Mouse (Mus musculus) CH12.LX (cell line): ENCODE measurements around the gene Mrpl20. TPM values are rescaled to one million over a fixed set of nuclear protein-coding genes. Genes with fewer than 3 reads are reported as not detected.

ENCODE experiments used
- DNase-seq: peaks from one replicate; pipeline ENCODE4 v3.0.0-alpha.2; 2013; ENCODE audit errors: extremely low read depth
- H3K27ac ChIP-seq: 2 replicates; pipeline ENCODE4 v1.5.1; 2012; ENCODE audit warnings: low read depth, mild to moderate bottlenecking, control low read depth, moderate library complexity; ENCODE audit not compliant: insufficient read depth
- H3K27me3 ChIP-seq: replicated peaks from 2 replicates; pipeline ENCODE3; 2012; ENCODE audit warnings: inconsistent platforms
- H3K36me3 ChIP-seq, 2 experiments: replicated peaks in 1 of 2; 2 replicates each; pipeline versions ENCODE3 to v1.6.1; 2012; ENCODE audit warnings: inconsistent platforms in 1 of 2, low read length in 1 of 2, mild to moderate bottlenecking in 1 of 2, mixed read lengths in 1 of 2, moderate library complexity in 1 of 2; ENCODE audit not compliant: control insufficient read depth in 1 of 2, insufficient read depth in 1 of 2
- H3K4me1 ChIP-seq, 2 experiments: 2 replicates each; pipeline ENCODE4 v1.6.1; 2012; ENCODE audit warnings: inconsistent platforms in 1 of 2, moderate library complexity in 1 of 2; ENCODE audit not compliant: insufficient read depth in 2 of 2, control insufficient read depth in 1 of 2
- H3K4me2 ChIP-seq: 2 replicates; pipeline ENCODE4 v1.6.1; 2012; ENCODE audit warnings: low read depth, mild to moderate bottlenecking, control low read depth; ENCODE audit not compliant: poor library complexity, insufficient read depth, severe bottlenecking
- H3K4me3 ChIP-seq, 3 experiments: fragments of 150-350 bp in 1 of 3; sonication (generic) in 1 of 3; replicated peaks in 1 of 3; 2 replicates each; pipeline versions ENCODE3 to v1.5.1; 2011 to 2012; ENCODE audit warnings: low read depth in 2 of 3, low read length in 2 of 3, mild to moderate bottlenecking in 2 of 3, moderate library complexity in 2 of 3, control low read depth in 1 of 3, improper control_type of control experiment in 1 of 3, inconsistent platforms in 1 of 3, mixed read lengths in 1 of 3; ENCODE audit not compliant: poor library complexity in 1 of 3
- H3K79me2 ChIP-seq: replicated peaks from 2 replicates; pipeline ENCODE4 v1.6.1; 2012; ENCODE audit warnings: mild to moderate bottlenecking, moderate library complexity; ENCODE audit not compliant: control insufficient read depth, poor library complexity, insufficient read depth, severe bottlenecking; ENCODE audit errors: extremely low read depth
- H3K9ac ChIP-seq: 2 replicates; pipeline ENCODE4 v1.6.1; 2012; ENCODE audit warnings: low read depth, mild to moderate bottlenecking, control low read depth, moderate library complexity; ENCODE audit not compliant: insufficient read depth
- H3K9me3 ChIP-seq: replicated peaks from 2 replicates; pipeline ENCODE3; 2012; ENCODE audit warnings: low read length, inconsistent platforms, mixed read lengths
- BHLHE40 ChIP-seq: IDR thresholded peaks from 2 replicates; pipeline ENCODE4 v1.6.1; 2011; ENCODE audit warnings: mild to moderate bottlenecking, low read depth, low read length, improper control_type of control experiment
- CHD1 ChIP-seq: IDR thresholded peaks from 2 replicates; pipeline ENCODE4 v1.6.1; 2012; ENCODE audit warnings: low read depth, low read length, improper control_type of control experiment, inconsistent platforms
- CHD2 ChIP-seq: IDR thresholded peaks from 2 replicates; pipeline ENCODE4 v1.6.1; 2011; ENCODE audit warnings: low read length, improper control_type of control experiment
- CTCF ChIP-seq, 2 experiments: IDR thresholded peaks in 1 of 2; conservative IDR thresholded peaks in 1 of 2; 2 replicates each; pipeline ENCODE4 v1.5.1; 2011 to 2012; ENCODE audit warnings: low read depth in 2 of 2, low read length in 2 of 2, improper control_type of control experiment in 1 of 2, inconsistent platforms in 1 of 2, mild to moderate bottlenecking in 1 of 2, moderate library complexity in 1 of 2
- E2F4 ChIP-seq: IDR thresholded peaks from 2 replicates; pipeline ENCODE4 v1.6.1; 2011; ENCODE audit warnings: low read depth, low read length, improper control_type of control experiment; ENCODE audit not compliant: insufficient replicate concordance
- ELF1 ChIP-seq: IDR thresholded peaks from 2 replicates; pipeline ENCODE4 v1.6.1; 2014; ENCODE audit warnings: low read depth, mild to moderate bottlenecking, inconsistent platforms, low read length, improper control_type of control experiment
- EP300 ChIP-seq: IDR thresholded peaks from 2 replicates; pipeline ENCODE4 v1.6.1; 2011; ENCODE audit warnings: low read length, improper control_type of control experiment
- GABPA ChIP-seq: IDR thresholded peaks from 2 replicates; pipeline ENCODE4 v1.6.1; 2012; ENCODE audit warnings: low read depth, low read length, improper control_type of control experiment, inconsistent platforms; ENCODE audit not compliant: insufficient replicate concordance
- HCFC1 ChIP-seq: IDR thresholded peaks from 2 replicates; pipeline ENCODE4 v1.6.1; 2012; ENCODE audit warnings: low read depth, mild to moderate bottlenecking, inconsistent platforms, low read length, improper control_type of control experiment
- IRF4 ChIP-seq: IDR thresholded peaks from 2 replicates; pipeline ENCODE4 v1.6.1; 2014; ENCODE audit warnings: low read depth, mild to moderate bottlenecking, inconsistent platforms, low read length, improper control_type of control experiment
- JUND ChIP-seq: conservative IDR thresholded peaks from 2 replicates; pipeline ENCODE4 v1.6.1; 2011; ENCODE audit warnings: low read depth, low read length, improper control_type of control experiment
- KAT2A ChIP-seq: IDR thresholded peaks from 2 replicates; pipeline ENCODE4 v1.6.1; 2012; ENCODE audit warnings: low read length, improper control_type of control experiment, inconsistent platforms; ENCODE audit not compliant: insufficient replicate concordance
- MAX ChIP-seq: IDR thresholded peaks from 2 replicates; pipeline ENCODE4 v1.6.1; 2011; ENCODE audit warnings: low read length, improper control_type of control experiment
- MAZ ChIP-seq: IDR thresholded peaks from 2 replicates; pipeline ENCODE4 v1.6.1; 2012; ENCODE audit warnings: low read depth, mild to moderate bottlenecking, inconsistent platforms, low read length, improper control_type of control experiment, moderate library complexity
- NRF1 ChIP-seq: IDR thresholded peaks from 2 replicates; pipeline ENCODE4 v1.6.1; 2014; ENCODE audit warnings: low read depth, mild to moderate bottlenecking, inconsistent platforms, low read length, improper control_type of control experiment, moderate library complexity
- POLR2A ChIP-seq: IDR thresholded peaks from 2 replicates; pipeline ENCODE4 v1.6.1; 2011; ENCODE audit warnings: low read depth, mild to moderate bottlenecking, improper control_type of control experiment, low read length
- RCOR1 ChIP-seq: conservative IDR thresholded peaks from 2 replicates; pipeline ENCODE4 v1.6.1; 2012; ENCODE audit warnings: low read depth, mild to moderate bottlenecking, inconsistent platforms, low read length, improper control_type of control experiment
- SIN3A ChIP-seq: IDR thresholded peaks from 2 replicates; pipeline ENCODE4 v1.6.1; 2012; ENCODE audit warnings: low read length, improper control_type of control experiment, inconsistent platforms
- TBP ChIP-seq: conservative IDR thresholded peaks from 2 replicates; pipeline ENCODE4 v1.6.1; 2011; ENCODE audit warnings: low read depth, low read length, improper control_type of control experiment
- TCF12 ChIP-seq: IDR thresholded peaks from 2 replicates; pipeline ENCODE4 v1.6.1; 2014; ENCODE audit warnings: low read depth, mild to moderate bottlenecking, inconsistent platforms, low read length, improper control_type of control experiment
- UBTF ChIP-seq: IDR thresholded peaks from 2 replicates; pipeline ENCODE4 v1.6.1; 2012; ENCODE audit warnings: low read depth, mild to moderate bottlenecking, inconsistent platforms, low read length, improper control_type of control experiment, moderate library complexity
- USF2 ChIP-seq: conservative IDR thresholded peaks from 2 replicates; pipeline ENCODE4 v1.6.1; 2011; ENCODE audit warnings: low read depth, low read length, improper control_type of control experiment
- ZNF384 ChIP-seq: IDR thresholded peaks from 2 replicates; pipeline ENCODE4 v1.6.1; 2012; ENCODE audit warnings: low read depth, low read length, improper control_type of control experiment, inconsistent platforms
- dilution Hi-C: fragments of 300-500 bp; cut with MboI; formaldehyde crosslinking; loops from 2 replicates; pipeline ENCODE4 v1.14.3; 2020; ENCODE audit warnings: low sequenced_read_pairs; ENCODE audit not compliant: extremely low pct_unique_long_range_greater_than_20kb, extremely low pct_ligation_motif_present
- in situ Hi-C: fragments of 300-500 bp; cut with MboI; formaldehyde crosslinking; loops from 3 replicates; pipeline ENCODE4 v1.14.3; 2019; ENCODE audit warnings: low sequenced_read_pairs, low pct_ligation_motif_present, low pct_unique_long_range_greater_than_20kb, mixed read lengths
- polyA plus RNA-seq: library from polyadenylated mRNA; unstranded; fragments of >175 nt; gene quantifications from 2 replicates; pipeline ENCODE4 v1.2.1, GENCODE M21; 2012; ENCODE audit warnings: low read depth; ENCODE audit not compliant: insufficient read length
- total RNA-seq, 2 experiments: library from RNA; depleted of rRNA; stranded (reverse); fragments of 300-350 nt in 1 of 2; fragments of >200 nt in 1 of 2; gene quantifications; 2 replicates each; pipeline ENCODE4 v1.2.3; 2012 to 2014

Mrpl20 gene
- total and polyA plus RNA-seq, 3 experiments: 146 to 230 (median 193) TPM

DNA sequence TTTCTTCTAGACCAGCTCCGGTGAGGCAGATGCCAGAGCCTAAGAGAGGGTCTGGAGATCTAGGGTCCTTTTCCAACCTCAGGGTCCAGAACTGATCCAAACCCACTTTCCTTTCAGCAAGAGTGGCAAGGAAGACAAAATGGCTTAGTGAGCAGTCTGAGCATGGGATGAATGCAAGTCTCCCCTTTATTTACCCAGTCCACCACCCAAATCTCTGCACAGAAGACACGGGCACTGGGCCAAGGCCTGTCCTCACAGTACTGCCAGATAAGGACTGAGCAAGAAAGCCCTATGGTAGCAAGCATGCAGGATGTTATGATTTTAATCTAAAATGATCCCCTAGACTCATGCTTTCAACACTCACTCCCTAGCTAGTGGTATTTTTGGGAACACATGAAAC is 24.9 kb upstream of the Mrpl20 start:
- in situ Hi-C loops (no loop called here), dilution Hi-C loops (no loop called here)
- Histone ChIP-seq H3K4me2 (no peak overlapping the region), H3K9me3 (no peaks in the 10 kb centered on the region), H3K27ac (no peak overlapping the region), H3K4me3 (no peak overlapping the region)
- TF ChIP-seq E2F4 (no peak), RCOR1 (no peak), UBTF (no peak), SIN3A (no peak), ZNF384 (no peak), MAX (no peak), TBP (no peak), BHLHE40 (no peak), USF2 (no peak), ELF1 (no peak), JUND (no peak), POLR2A (no peak), NRF1 (no peak), CHD1 (no peak), TCF12 (no peak), KAT2A (no peak), IRF4 (no peak), GABPA (no peak), EP300 (no peak), CTCF (conservative IDR thresholded peaks at IDR 0.05 in 1 of 2, IDR thresholded peaks at IDR 0.05 in 1 of 2; ENCODE audit: low read depth in 2 of 2, low read length in 2 of 2) (no peak)
- TF ChIP-seq, all 38 proteins: peak for 0
- Histone ChIP-seq H3K4me1 (peaks cover 14 to 38% of the 10 kb centered on the region in 2 experiments), H3K9ac (no peak overlapping the region), H3K27me3 (peaks cover 39% of the 10 kb centered on the region), H3K36me3 (no peaks in the 10 kb centered on the region), H3K79me2 (no peaks in the 10 kb centered on the region)
- no peak for DNase-seq

DNA sequence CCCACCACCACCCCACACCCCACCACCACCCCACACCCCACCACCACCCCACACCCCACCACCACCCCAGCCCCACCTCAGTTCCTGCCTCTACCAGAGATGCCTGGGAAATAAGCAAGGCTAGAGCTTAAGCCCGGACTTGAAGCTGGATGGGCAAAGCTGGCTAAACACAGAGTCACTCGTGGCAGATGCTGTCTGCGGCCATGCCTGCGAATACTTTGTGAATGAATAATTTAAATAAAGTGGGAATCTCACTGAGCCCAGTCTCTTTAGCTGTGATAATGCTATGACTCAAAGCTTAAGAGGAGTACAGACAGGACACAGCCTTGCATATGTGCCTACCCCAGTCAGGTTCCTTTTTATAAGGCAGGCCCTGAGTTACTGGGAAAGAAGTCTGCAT is 23.2 kb upstream of the Mrpl20 start:
- H3K27ac ChIP-seq: no peak overlapping the region
- dilution Hi-C loops (no loop called here), in situ Hi-C loops (no loop called here)
- H3K4me2 ChIP-seq: no peak overlapping the region
- H3K36me3 ChIP-seq: no peaks in the 10 kb centered on the region
- no peaks in the 10 kb centered on the region for H3K9me3 ChIP-seq
- no peak for DNase-seq
- TF ChIP-seq USF2 (no peak), CHD2 (no peak), ZNF384 (no peak), IRF4 (no peak), HCFC1 (no peak), ELF1 (no peak), GABPA (no peak), MAZ (no peak), JUND (no peak)
- peaks cover 26% of the 10 kb centered on the region for H3K27me3 ChIP-seq
- H3K4me3 ChIP-seq: no peak overlapping the region
- peaks cover 12 to 35% of the 10 kb centered on the region in 2 experiments for H3K4me1 ChIP-seq
- no peak overlapping the region for H3K9ac ChIP-seq
- no peaks in the 10 kb centered on the region for H3K79me2 ChIP-seq
